Mouse (Mus musculus): Measurements from ENCODE around the gene Mgmt.

Gene Mgmt

DNA sequence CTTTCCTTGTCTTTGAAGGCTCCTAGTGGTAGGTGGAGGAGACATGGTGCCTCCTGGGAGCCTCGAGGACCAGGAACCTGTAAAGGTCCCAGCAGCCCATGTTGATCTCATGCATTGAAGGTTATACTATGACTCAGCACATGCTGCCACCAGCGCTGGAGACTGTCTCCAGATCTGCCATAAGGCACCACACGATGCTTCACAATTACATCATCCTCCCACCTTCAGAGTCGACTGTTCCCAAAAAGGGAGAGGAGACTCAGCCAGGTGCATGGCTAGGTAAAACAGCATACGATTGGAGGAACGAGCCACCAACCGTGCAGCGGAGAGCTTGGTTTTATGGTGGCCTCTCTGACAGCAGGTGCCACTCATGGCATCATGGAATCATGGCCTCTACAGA, 234.3 kb downstream of the Mgmt start:
- DNase-seq (ENCODE audit: low spot score): no peak

DNA sequence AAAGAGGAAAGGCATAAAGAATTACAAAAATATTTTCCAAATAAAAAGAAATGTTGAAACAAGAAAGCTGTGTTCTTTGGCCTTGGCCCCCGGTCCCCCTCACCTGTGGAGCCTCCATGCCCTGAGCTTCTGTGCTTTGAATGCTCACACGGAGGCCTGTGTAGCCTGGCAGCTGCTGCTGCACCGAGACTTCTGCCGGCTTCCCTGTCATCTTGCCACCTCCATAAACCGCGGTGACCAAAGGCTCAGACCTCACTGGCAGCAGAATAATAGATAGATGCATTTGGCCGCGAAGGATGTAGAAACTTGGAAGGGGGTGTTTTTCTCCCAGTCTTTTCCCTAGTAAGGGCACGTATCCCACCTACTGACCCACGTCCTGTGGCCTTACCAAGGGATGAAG, 235.8 kb downstream of the Mgmt start:
- DNase-seq (ENCODE audit: low spot score): no peak

DNA sequence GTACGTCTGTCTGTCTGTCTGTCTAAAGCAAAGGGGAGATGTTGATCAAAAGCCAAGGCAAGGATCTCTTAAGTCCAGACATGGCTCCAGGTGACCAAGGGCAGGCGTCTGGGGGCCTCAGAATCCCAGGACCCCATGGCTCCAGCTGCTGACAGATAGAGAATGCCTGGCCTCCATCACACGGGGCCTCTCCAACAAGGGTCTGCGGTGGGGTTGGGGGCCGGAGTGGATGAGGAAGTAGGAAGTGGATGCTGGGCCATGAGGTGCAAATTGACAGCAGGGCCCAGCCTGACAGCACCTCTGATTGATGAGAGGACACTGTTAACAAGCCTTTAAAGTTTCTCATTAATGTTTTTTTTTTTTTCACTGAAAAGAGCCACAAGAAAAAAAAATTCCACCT, 237.5 kb downstream of the Mgmt start:
- DNase-seq (ENCODE audit: low spot score): peak; percentile 6

DNA sequence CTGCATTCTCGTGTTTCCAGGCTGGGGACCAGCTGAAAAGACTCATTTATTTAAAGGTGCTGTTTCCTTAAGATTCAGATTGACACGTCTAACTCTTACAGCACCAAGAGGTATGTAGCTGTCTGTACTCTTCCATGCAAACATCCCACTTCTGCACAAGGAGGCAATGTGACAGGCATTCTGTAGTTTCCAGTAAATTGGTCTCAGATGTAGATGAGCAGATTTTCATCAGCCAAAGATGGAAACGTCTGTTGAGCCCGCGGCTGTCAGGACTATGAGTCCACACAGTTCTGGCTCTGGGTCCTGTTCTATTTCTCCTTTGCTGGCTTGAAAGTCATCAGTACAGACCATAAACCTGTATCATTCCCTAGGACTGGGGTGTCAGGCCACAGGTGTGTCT, 243.7 kb downstream of the Mgmt start:
- no peak for DNase-seq (ENCODE audit: low spot score)

DNA sequence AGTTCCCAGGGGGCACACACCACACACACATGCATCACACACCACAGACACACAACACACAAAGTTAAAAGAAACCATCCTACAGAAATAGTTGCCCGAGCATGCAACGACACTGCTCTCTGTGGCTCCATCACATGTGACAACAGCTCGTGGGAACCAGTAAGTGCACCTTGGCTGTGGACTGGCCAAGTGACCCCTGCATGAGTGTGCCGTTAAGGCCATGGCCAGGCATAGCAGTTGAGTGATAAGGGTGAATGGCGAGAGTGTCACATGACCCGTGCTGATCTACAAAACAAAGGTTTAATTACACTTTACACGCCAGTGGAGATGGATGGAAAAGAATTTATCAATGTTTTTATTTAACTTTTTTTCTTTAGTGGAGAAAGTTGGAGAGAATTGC, 245.9 kb downstream of the Mgmt start:
- no peak for DNase-seq (ENCODE audit: low spot score)

DNA sequence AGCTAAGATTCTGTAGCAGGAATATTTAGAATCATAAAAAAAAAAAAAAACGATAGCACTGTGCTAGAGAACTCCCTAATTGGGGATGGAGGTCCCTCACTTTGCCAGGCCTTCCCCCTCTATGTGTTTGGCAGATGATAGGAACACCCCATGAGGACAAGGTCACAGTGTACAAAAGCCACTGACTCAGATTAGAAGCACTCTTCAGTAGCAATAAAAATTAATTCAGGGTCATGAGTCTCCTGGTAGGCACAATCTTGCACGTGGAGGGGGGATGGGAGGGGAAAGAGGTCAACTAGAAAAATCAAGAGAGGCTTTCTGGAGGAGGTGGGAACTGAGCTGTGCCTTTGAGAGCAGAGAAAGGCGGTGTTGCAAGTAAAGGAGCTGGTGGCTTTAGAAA, 247.0 kb downstream of the Mgmt start:
- no peak for DNase-seq (ENCODE audit: low spot score)

DNA sequence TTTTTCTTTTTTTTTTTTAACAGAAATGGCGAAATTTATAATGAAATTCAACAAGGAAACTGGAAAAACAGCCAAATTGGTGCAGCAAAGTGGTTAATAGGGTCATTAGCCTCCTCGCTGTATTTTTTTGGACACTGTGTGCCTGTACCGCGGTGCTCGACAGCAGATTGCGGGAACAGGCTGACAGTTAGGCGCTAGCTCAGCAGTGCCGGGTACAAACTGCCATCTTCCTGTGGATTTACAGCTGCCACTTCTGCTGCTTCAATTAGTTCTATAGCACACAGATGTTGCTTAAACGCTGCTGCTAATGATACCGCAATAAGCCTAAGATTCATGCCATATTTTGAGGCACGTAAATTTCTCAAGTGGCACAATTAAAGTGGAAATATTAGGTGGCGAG, 252.7 kb downstream of the Mgmt start:
- peak; percentile 7 for DNase-seq (ENCODE audit: low spot score)

DNA sequence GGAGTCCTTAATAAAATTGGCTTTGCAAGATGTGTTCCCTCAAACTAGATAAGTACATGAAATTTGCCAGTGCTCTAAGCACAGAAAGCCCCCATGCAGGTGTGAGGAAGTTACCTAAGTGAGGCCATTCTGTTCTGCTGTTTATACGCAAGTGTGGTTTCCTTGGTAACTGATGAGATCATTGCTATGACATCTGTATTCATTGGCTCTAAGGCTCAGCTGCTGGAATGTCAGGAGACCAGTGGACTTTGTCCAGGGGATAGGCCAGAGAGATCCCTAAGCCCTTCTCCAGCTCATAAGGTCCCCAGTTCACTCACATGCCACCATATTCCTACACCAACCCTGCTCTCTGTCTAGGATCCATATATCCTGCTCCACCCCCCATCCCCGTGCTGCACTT, 257.4 kb downstream of the Mgmt start:
- DNase-seq (ENCODE audit: low spot score): no peak

DNA sequence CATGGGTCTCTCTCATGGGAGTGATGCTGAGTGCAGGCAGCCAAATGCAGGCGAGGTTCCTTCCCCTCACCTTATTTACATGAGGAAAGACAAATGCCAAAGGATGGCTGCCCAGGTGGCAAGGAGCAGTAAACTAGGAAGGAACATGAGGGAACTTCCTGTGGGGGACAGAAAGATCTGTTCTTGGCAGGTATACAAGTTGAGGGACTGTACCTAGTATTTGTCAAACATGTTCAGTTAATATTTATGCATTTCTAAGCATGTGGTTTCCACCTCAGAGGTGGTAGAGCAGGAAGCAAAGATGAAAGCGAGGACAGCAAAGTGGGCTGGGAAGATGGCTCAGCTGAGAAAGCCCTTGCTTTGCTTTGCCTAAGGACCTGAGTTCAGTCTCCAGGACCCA, 260.2 kb downstream of the Mgmt start:
- no peak for DNase-seq (ENCODE audit: low spot score)

DNA sequence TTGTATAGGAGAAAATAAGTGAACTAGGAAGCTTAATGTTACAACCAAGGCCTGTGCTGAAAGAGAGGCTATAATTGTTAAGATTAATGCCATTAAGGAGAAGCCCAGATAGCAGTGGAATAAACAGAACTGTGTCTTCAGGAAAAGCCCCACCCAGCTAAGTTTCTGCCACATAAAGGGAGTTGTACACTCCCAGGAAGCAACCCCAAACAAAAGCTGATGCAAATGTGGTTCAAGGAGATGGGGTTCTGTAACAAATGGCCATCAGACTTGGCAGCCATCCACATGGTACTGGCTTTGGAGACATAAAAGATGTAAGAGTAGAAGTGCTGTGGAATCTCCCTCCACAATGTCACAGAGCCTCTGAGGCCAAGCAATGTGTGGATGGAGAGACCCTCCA, 264.7 kb downstream of the Mgmt start:
- no peak for DNase-seq (ENCODE audit: low spot score)

DNA sequence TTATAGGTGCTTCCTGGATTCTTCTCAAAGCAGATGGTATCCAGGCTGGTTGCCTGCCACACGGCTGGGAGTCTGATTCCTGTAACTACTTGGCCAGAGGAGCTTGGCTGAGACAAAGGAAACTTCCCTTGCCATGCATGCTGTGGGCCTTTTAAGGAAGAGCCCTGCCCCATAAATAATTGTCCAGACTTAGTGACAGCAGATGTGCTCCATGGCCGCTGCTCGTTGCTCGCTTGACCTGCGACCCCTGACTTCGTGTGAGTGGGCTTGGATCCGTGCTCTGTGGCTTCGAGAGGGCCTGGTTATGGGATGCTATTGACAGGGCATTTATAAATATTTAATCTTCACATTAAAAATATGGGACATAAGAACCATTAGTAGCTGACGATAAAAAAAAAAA, 277.9 kb downstream of the Mgmt start:
- DNase-seq (ENCODE audit: low spot score): peak; percentile 72

All from embryo, embryonic 10.5 days (tissue).